Mouse (Mus musculus) embryo, embryonic 10.5 days (tissue): ENCODE data around the gene Cntln.

Experiments
- DNase-seq: peaks from one replicate; pipeline ENCODE4 v3.0.0-alpha.2; 2015; ENCODE audit warnings: low spot score

Gene Cntln

DNA sequence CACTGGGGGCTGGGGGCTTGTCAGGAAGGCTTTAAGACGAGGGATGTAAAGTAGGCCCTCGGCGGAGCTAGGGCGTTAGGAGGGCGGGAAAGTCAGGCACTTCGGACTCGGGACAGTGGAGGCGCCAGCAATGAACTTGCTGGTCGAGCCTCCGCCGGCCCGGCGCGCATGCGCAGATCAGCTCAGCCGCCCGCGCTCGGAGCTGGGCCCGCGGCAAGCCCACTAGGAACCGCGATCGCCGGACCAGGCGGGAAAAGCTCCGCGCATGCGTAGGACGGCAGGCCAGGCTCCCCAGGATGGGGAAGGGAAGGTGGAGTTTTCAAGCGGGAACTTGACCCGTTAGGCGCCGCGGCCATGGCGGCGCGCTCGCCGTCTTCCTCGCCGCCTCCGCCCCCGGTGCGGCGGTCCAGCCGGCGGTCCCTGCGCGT is at the start of gene Cntln:
Gene Cntln, plus strand, starts transcription at position 199 of the 428 bp plus-strand sequence.
- peak; percentile 92 for DNase-seq

DNA sequence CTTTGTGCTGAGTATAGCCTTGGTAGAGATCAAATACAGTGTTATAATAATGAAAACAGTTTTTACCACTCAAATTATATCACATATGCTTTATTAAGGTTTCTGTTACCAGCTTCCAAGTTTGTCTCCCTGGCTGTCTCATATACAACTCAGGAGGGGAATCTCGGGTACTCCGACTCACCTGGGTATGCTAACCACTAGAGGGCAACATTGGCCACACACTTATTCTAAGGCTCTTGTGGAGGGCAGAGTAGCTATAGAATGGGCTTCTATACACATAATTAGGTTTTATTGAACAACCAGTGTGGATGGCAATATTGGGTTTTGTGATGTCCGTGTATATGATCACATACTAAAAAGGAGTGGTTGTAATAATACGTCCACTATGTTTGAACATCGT is 47.1 kb upstream of the Cntln start:
- peak; percentile 68 for DNase-seq

DNA sequence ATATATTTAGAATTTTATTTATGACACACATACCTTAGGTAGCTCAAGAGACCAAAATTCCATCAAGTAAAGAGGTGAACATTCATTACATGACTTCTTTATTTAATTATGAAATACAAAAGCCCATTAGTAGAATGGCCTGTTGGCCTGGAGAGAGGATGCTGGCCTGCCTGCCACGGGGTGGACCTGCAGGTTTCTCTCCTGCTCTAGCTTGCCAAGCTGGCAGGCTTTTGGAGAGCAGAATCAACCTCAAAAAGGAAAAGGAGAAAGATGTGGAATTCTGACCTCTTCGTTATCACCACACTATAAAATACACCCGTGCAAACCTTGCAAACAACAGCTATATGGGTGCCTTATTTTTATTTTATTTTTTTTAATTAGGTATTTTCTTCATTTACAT is 45.6 kb upstream of the Cntln start:
- no peak for DNase-seq

DNA sequence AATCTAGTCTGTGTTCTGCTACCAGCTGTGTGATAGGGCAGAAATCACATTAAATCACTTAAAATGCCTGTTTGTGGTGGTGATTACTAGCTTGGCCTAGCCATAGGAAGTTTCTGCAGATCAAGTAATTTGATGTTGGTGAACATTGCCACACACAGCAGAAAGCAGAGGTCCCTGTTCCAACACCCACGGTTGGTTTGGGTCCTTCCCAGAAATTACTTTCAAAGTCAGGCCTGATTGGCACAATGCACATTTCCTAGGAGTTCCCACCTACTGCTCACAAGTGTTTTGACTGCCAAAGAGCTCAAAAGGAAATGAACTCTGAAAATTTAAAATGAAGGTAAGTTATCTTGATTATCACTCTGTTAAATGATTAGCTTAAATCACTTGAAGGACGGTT is 44.6 kb upstream of the Cntln start:
- no peak for DNase-seq

DNA sequence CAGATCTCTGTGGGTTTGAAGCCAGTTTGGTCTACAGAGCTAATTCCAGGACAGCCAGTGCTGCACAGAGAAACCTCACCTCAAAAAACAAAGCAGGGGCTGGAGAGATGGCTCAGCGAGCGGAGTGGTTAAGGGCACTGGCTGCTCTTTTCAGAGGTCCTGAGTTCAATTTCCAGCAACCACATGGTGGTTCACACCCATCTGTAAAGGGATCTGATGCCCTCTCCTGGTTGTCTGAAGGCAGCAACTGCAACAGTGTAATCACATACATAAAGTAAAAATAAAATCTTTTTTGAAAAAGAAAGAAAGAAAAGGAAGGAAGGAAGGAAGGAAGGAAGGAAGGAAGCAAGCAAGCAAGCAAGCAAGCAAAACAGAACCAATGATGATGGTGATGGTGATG is 26.5 kb upstream of the Cntln start:
- DNase-seq = no peak

DNA sequence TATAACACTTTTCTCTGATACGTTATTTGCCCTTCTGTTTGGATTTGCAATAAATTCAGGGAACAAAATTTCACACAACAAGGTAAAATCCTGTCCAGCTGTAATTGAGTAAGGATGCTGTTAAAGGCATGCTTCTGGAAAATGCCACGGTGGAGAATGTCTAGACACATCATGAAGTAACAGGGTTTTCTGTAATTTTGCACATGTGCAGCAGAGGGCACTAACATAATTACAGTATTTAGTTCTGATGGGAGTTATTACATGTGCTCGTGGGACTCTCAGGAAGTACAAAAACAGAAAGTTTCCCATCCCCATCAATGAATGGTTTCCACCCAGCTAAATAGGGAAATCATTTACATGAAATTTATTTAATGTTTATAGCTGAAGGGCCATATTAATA is 7.8 kb upstream of the Cntln start:
- DNase-seq = peak; percentile 65

DNA sequence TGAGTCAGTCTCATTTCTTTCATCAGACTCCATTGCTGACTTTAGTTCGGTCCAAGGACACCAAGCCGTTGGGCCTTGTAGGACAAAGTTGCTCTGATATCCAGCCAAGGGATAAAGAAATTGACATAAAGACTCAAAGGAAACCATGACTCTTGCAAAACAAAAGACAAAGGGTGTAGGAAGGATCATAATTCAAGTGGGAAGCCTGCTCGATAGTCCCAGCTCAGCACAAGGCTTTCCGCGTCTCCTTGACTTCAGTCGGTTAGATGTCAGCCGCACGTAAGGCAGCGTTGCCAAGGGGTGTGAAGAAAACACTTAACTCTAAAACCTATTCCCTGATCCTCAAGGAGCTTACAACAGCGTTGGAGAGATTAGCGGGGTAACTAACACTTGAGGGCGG is 463 bp upstream of the Cntln start:
- DNase-seq = no peak

DNA sequence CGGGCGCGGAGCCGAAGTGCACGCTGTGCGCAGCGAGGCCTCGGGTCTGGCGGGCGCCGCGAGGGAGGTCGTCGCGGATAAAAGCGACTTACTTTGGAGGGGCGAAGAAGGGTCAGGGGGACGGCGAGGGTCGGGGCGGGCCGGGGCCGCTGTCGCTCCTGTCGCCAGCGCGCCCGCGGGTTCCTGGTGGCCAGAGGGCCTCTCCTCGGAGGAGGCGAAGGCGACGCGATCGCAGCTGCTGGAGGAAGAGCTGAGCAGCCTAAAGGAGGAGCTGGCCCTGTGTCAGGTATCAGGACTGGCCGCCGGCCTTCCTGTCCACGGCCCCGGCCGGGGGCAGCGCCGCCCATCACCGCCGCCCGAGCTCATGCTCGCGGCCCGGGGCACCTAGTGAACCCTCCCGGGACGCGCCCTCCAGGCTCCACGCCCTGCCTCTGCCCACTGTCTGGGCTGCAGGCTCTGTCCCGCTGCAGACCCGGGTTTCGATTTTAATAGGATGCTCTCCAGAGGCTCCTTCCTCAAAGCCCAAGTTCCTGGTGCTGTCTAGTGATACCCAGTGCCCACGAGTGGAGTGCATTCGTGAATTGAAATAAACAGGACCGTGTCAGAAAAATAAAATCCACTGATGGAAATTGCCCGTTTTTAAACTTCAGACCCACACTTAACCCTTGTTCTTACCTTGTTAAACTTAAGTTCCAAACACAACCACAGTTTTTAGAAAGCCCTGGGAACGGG is 596 bp downstream of the Cntln start:
- DNase-seq = peak; percentile 70

DNA sequence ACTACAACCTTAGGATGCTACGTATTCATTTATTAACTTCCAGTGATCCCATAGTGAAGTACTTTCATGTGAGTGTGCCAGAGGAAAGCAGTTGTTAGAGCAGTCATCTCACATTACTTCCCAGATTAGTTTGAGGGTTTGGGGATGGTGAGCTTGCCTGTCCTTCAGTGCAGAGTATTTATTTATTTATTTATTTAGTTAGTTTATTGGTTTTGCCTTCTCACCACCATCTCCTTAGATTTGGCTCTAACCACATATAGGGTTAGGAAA is 1.1 kb downstream of the Cntln start:
- no peak for DNase-seq

DNA sequence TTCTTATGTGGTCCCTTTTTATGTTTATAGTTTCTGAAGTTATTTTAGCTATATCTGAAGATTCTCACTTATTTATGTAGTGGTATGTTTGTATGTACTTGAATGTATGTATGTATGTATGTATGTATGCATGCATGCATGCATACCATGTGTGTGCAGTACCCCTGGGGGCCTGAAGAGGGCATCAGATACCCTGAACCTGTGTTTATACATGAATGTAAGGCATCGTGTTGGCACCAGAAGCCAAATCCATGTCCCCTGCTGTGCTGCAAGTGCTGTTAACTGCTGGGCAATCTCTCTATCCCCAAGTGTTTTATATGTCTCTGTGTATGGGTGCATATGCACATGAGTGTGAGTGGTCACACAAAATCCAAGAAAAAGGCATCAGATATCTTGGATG is 34.3 kb downstream of the Cntln start:
- DNase-seq = no peak

DNA sequence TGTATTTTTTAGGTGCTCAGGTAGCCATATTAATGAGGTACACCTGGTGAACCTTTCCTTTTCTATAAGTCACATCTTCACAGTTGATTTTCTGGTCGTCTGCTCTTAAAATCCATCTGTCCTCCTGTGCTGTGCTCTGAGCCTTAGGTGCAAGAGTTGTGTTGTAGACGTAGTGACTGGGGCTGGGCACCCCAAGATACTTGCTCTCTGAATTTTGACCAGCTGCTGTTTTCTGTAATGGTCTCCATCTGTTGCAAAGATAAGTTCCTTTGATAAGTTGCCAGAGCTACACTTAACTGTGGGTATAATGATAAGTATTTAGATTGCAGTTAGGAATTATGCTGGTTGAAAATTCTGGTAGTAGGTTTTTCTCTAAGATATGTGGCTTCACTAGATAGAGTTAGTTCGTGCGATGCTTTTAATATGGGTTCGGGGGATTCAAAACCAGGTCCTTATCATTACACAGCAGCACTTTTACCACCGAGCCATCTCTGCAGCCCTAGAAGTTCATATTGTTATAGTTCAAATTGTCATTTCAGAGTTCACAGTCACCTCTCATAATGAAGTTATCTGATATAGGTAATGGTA is 50.3 kb downstream of the Cntln start:
- no peak for DNase-seq

DNA sequence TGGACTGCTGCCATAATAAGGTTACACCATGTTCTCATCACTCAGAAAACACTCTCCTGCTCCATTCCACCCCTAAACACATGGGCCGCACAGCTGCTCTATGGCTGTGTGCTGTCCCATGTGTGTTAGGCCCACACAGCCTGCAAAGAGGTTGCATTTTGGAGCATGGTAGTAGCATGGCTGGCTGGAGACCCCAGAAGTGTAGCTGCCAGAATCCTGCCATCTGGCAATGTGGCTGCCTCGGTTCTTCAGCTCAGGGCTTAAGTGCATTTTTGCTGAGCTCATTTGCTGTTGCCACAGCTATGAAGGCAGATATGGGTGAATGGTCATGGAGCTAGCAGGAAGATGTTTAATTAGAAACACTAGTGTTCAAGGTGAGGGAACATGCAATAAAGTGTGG is 58.0 kb downstream of the Cntln start:
- peak; percentile 21 for DNase-seq

DNA sequence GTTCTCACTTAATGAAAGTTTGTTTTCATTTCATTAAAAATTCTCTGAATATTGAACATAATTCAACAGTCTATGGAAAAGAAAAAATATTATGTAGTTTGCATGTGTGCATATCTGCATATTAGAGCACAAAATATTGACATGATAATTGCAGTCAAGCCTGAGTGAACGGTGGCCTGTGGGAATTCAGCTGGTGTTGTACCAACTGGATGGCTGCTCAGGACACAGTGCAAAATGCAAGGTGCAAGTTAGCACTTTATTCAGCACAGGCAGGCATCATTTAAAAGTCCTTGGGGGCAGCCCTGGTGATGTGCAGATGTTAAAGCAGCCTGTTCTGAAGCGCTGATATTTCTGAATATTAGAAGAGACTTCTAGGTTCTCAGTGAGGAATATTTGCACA is 58.5 kb downstream of the Cntln start:
- no peak for DNase-seq

DNA sequence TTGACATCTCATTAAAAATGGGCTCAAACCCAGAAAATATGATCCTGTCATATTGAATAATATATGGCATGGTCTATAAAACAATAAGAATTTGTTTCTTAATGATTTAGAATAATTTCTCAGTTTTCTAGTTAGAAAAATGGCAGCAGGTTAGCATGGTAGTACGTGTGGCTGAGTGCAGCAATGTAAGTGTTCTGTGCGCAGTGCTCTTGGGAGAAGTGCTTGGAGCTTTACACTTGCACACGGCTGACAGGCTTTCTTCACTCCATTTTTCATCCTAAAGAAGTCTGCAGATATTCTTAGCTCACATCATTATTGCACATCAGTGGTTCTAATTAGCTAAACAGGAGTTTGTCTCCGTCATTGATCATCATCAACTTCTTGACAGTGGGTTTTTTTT is 60.0 kb downstream of the Cntln start:
- DNase-seq = peak; percentile 13

DNA sequence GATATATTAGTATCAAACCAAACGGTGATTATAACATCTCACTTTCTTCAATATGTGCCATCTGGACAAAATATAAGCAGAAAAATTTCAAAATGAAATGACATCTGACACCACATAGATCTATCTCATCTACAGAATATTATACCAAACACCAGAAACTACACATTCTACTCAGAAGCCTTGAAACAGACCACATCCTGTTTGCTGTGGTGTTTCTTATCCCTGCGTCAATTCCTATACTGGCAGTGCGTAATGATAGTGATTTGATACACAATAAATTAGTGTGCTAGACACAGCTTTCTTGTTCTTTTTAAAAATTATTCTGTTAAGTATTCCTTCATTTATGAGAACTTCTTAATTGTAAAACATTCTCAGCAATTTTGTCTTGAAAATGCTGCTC is 62.3 kb downstream of the Cntln start:
- no peak for DNase-seq

DNA sequence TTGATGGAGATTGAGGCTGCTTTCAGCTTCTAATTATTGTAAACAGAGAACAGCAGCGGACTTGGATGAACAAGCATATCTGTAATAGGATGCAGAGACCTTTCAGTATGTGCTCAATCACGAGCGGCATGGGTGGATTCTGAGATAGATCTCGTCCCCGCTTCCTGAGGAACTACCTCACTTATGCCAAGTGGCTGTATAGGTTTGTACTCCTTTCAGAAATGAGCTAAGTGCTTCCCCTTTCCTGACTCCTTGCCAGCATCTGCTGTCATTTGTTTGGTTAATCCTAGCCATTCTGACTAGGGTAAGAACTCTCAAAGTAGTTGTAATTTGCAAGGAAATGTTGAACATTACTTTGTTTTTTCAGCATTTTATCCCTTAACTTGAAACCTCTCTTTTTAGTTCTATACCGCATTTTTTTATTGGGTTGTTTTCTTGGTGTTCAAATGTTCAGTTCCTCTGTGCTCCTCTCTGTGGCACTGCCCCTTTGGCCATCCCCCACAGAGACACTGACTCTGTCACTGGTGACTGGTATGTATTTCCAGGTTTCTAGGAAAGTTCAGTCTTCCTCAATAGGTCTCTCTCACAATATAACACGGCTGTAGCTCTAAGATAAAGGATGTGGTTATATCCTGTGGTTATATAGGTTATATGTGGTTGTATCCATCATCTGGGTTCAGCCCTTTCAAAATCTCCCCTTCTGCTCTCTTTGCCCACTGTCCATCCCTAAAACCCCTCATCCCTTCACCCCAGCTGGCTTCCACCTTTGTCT is 93.0 kb downstream of the Cntln start:
- no peak for DNase-seq

DNA sequence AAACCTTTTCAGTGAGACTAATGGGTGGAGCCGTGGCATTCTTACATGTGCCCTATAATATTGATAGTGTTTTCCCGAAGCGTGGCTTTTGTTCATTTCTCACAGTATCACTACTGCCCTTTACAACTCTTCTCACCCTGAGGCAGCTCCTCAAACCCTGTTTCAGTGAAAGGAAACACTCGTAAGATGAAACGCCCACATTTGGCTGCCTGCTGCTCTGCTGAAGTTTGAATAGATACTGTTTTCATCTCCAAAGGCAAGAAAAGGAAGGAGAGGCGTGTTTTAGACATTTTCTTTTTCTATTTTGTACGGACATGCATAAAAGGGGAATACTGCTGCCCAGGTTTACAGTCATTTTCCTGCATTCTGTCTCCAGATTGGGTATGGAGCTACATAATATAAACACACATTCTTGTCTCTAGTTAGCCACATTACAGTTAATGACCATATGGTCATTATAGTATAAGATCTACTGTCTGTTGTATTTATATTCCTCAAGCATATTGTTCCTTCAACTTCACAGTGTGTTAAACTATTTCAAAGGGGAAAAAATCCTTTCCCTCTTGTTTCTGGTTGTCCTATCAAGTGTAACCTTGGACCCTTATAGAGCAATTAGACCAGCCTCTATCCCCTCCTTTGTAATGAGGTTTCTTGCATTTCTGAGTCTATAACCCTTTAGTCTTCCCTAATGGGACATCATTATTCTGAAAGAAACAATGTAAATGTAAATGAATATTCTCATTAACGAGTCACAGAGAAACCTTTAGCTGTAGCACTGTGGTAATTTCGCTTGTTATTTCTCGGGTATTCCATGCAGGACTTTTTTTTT is 111.6 kb downstream of the Cntln start:
- peak; percentile 14 for DNase-seq

DNA sequence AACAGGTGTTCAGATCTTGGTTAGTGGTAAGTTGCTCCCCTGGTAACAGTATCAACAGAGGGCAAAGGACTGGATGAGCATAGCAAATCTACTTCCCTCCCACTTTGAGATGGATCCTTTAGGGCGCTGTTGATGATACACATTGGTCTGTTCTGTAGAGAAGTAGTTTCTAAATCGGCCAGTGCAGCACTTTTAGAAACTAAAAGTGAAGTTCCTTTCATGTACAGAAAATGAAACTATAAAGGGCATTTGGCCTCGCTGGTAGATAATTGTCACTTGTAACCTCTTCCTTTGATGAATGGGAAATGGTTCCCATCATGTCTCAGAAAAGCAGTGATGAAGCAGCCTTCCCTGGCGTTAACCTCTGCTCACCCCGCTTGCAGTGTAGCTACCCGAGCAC is 121.5 kb downstream of the Cntln start:
- DNase-seq = no peak

DNA sequence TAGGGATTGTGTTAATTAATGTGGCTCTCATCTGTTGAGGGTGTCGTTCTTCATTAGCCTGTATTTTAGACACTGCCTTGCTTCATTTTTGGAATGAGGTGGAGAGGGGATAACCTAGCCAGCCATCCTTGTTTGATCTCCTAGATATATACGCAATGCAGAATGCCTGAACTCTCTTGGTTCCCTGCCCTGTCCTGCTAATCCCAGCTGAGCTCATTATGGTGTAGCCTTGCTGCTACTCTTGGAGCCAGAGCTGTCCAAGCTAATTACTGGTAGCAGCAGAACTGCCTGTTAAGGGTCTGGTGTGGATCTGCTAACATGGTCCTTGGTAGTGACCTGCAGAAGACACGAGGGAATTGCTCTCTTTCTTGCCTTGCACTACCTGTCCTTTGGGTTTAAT is 122.7 kb downstream of the Cntln start:
- DNase-seq = no peak

DNA sequence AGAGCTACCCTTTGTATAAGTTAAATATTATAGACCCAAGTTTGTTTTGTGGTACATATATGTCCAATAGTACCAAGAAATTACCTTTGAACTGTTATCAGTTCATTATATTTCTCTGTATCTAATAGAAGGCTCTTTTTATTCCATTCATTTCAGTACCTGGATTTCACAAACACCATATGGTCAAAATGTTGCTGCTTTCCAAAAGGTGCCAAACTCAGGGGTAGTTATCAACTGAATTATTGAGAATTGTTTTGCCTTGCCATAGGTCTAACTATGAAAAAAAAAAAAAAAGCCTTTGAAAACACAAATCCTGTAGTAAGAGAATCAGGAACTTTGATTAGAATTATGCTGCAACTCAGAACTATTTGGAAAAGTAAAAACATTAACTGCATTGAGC is 126.7 kb downstream of the Cntln start:
- no peak for DNase-seq

DNA sequence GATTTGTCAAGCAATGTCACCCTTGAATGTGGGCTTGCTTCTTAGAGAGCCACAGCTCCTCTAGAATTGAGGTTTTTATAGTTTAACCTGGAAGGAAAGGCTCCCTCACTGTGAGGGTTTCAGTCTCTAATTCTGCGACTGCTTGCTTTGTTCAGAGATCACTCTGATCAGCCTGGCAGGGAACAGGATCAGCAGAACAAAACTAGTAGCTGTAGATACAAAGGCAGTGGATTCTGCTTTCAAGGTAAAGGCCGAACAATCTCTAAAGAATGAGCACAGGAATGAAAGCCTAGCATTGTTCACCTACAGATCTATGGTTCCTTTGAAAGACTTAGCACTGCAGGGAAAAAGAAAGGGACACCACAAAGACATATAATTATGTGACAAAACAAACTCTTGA is 161.6 kb downstream of the Cntln start:
- DNase-seq = peak; percentile 8

DNA sequence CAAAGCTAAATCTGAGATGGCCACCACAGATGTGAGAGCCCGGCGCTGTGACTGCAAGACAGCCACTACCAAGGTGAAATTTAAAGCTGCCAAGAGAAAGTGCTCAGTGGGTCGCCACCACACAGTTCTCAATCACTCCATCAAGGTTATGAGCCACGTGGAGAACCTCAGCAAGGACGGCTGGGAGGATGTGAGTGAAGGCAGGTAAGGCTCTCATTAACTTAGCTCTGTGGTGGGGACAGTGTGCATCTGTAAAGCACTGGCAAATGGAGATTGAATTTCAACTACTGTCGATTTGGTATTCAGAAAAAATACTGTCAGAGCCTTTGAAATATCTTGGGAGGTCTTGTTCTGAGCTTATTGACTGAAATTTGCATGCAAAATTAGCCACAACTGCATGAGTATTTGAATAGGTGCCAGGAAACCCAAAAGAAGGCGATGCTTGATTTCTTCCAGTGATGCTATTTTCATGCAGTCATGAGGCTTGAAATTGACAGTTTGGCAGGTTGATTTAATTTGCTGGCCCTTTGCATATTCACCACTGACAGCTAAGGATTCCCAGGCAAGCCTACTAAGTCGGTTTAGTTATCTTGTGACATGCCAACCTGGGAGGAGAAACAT is 165.9 kb downstream of the Cntln start:
- no peak for DNase-seq
